9 mouse cellular contexts compared by ENCODE assay signal in the genomic region with DNA sequence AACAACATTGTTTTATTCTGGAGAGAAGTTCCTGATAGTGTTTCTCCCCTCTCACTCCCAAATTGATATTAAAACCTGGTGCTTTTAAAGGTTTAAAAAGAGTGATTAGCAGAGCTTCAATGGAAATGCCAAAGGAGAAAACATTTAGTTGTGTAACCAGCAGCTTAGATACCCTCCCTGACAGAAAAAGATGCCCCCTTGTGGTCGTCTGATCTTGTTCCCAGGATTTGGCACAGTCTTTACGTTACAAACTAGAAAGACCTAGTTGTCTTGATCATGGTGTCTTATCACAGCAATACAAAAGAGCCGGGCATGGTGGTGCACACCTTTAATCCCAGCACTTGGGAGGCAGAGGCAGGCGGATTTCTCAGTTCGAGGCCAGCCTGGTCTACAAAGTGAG. TPM values are rescaled to one million over a fixed set of nuclear protein-coding genes. Genes with fewer than 3 reads are reported as not detected.
A peak's percentile ranks its signal among the peaks of the same experiment; 100 is the strongest.
DNase-seq lines count a peak whose midpoint lies in the region; ATAC-seq and TF ChIP-seq lines count a peak whose summit lies in the region.
"Had no signal": no experiment of that assay in that cellular context is flagged by ENCODE, and none has a peak within 500 bp of the region (broad histone marks: within the 10 kb centered on the region; RNA-seq: fewer than 3 reads in every experiment).

No protein-coding gene starts in this region.

- DNase-seq in heart, adult 2 months: no peak
- DNase-seq in heart, embryonic 10.5 days (ENCODE audit: low spot score): no peak
- DNase-seq in spleen, adult 2 months (ENCODE audit: low read depth in 1 of 2, low spot score in 2 of 2): peak; percentile 7 to 41
- DNase-seq in spleen, adult 12 weeks (ENCODE audit: low spot score): no peak
- peak; percentile 50 for DNase-seq in brain, adult 2 months (ENCODE audit: low read depth, low spot score)
- DNase-seq in stomach, postnatal 0 days (ENCODE audit: low spot score): peak; percentile 19
- no peak for DNase-seq in forebrain, embryonic 10.5 days (ENCODE audit: extremely low spot score, low spot score)
- no peak for DNase-seq in c-Kit-positive CD71-positive TER-119-positive erythroid progenitor cells, embryonic 14.5 days (ENCODE audit: low spot score)

- H3K9ac ChIP-seq in heart, adult 2 months (ENCODE audit: low read depth, low read length): no peak overlapping the region
- no peak overlapping the region for H3K9ac ChIP-seq in stomach, postnatal 0 days (ENCODE audit: low read length)
- H3K9ac ChIP-seq: heart, embryonic 15.5 days had no signal

- H3K27ac ChIP-seq in heart, adult 2 months: no peak overlapping the region
- no peak overlapping the region for H3K27ac ChIP-seq in heart, embryonic 10.5 days
- H3K27ac ChIP-seq in spleen, adult 2 months (ENCODE audit: insufficient read depth, low read length): no peak overlapping the region
- no peak overlapping the region for H3K27ac ChIP-seq in stomach, postnatal 0 days (replicated peaks)
- H3K27ac ChIP-seq in forebrain, embryonic 10.5 days: no peak overlapping the region
- H3K27ac ChIP-seq: heart, embryonic 15.5 days had no signal

- no peaks in the 10 kb centered on the region for H3K9me3 ChIP-seq in heart, embryonic 10.5 days
- H3K9me3 ChIP-seq in stomach, postnatal 0 days (ENCODE audit: control insufficient read depth, low read length): no peaks in the 10 kb centered on the region
- H3K9me3 ChIP-seq in forebrain, embryonic 10.5 days: no peaks in the 10 kb centered on the region
- H3K9me3 ChIP-seq: heart, embryonic 15.5 days had no signal

- ATAC-seq in stomach, postnatal 0 days (ENCODE audit: low FRiP score, low TSS enrichment): no peak

- no peak for TF ChIP-seq EP300 in heart, adult 2 months (IDR thresholded peaks at IDR 0.05; ENCODE audit: insufficient read depth, low read depth, low read length)
- no peak for TF ChIP-seq EP300 in stomach, postnatal 0 days (optimal IDR thresholded peaks at IDR 0.05)

- intact Hi-C loops in heart, adult 2 months (cut with DNase I): loop anchor here (2.0 kb wide), 1 partner anchor 37 kb away; no protein-coding TSS in a partner anchor

- no peak for TF ChIP-seq POLR2A in heart, adult 2 months (IDR thresholded peaks at IDR 0.05; ENCODE audit: insufficient read depth, low read depth, low read length)
- TF ChIP-seq POLR2A in spleen, adult 2 months (IDR thresholded peaks at IDR 0.05; ENCODE audit: low read depth, low read length): no peak

- peak; percentile 48 for TF ChIP-seq CTCF in heart, adult 2 months (IDR thresholded peaks at IDR 0.05)
- no peak for TF ChIP-seq CTCF in spleen, adult 2 months (IDR thresholded peaks at IDR 0.05; ENCODE audit: extremely low read depth, insufficient read depth, insufficient read length, insufficient replicate concordance)
- TF ChIP-seq CTCF in stomach, postnatal 0 days (IDR thresholded peaks at IDR 0.05; ENCODE audit: low read depth): peak; percentile 59

- no peaks in the 10 kb centered on the region for H3K36me3 ChIP-seq in heart, adult 2 months (ENCODE audit: control insufficient read depth, insufficient read depth, low read length)
- H3K36me3 ChIP-seq in heart, embryonic 10.5 days: no peaks in the 10 kb centered on the region
- no peaks in the 10 kb centered on the region for H3K36me3 ChIP-seq in spleen, adult 2 months (ENCODE audit: control insufficient read depth, insufficient read depth, low read length)
- H3K36me3 ChIP-seq in stomach, postnatal 0 days (ENCODE audit: control insufficient read depth, insufficient read depth, low read length): no peaks in the 10 kb centered on the region
- H3K36me3 ChIP-seq in forebrain, embryonic 10.5 days (replicated peaks): no peaks in the 10 kb centered on the region
- H3K36me3 ChIP-seq: heart, embryonic 15.5 days had no signal

- no peaks in the 10 kb centered on the region for H3K27me3 ChIP-seq in heart, adult 2 months (ENCODE audit: control insufficient read depth, insufficient read depth, low read length)
- H3K27me3 ChIP-seq in heart, embryonic 10.5 days (ENCODE audit: insufficient read depth, poor library complexity, severe bottlenecking): no peaks in the 10 kb centered on the region
- H3K27me3 ChIP-seq in spleen, adult 2 months (ENCODE audit: control insufficient read depth, insufficient read depth, low read length): no peaks in the 10 kb centered on the region
- H3K27me3 ChIP-seq in stomach, postnatal 0 days (ENCODE audit: control insufficient read depth, insufficient read depth, low read length): no peaks in the 10 kb centered on the region
- no peaks in the 10 kb centered on the region for H3K27me3 ChIP-seq in forebrain, embryonic 10.5 days (ENCODE audit: poor library complexity, severe bottlenecking)
- H3K27me3 ChIP-seq: heart, embryonic 15.5 days had no signal

- H3K4me2 ChIP-seq in stomach, postnatal 0 days (replicated peaks; ENCODE audit: low read depth): no peak overlapping the region
- H3K4me2 ChIP-seq: heart, embryonic 15.5 days had no signal

- H3K79me2 ChIP-seq in heart, adult 2 months (replicated peaks; ENCODE audit: control insufficient read depth, insufficient read depth, low read length): no peaks in the 10 kb centered on the region

- peaks cover 1% of the 10 kb centered on the region; the same call in 1 of the 2 replicates for H3K4me1 ChIP-seq in heart, adult 2 months (ENCODE audit: control insufficient read depth, insufficient read depth, low read length)
- 0 out of 2 replicates have a peak, but pooled peaks cover 4% of the 10 kb centered on the region for H3K4me1 ChIP-seq in heart, embryonic 10.5 days
- H3K4me1 ChIP-seq in spleen, adult 2 months (ENCODE audit: control insufficient read depth, insufficient read depth, insufficient read length): no peaks in the 10 kb centered on the region
- no peaks in the 10 kb centered on the region for H3K4me1 ChIP-seq in stomach, postnatal 0 days (replicated peaks; ENCODE audit: control insufficient read depth, insufficient read depth)
- no peaks in the 10 kb centered on the region for H3K4me1 ChIP-seq in forebrain, embryonic 10.5 days

- 53% methylated on average over 5 of the region's 5 CpGs for WGBS in heart, adult 2 months
- WGBS in heart, embryonic 10.5 days: 57% methylated on average over 5 of the region's 5 CpGs
- 58% methylated on average over 5 of the region's 5 CpGs for WGBS in spleen, adult 2 months
- 57% methylated on average over 5 of the region's 5 CpGs for WGBS in stomach, postnatal 0 days
- 74% methylated on average over 5 of the region's 5 CpGs for WGBS in forebrain, embryonic 10.5 days

- H3K4me3 ChIP-seq in heart, adult 2 months: no peak overlapping the region
- H3K4me3 ChIP-seq in heart, embryonic 10.5 days: no peak overlapping the region
- H3K4me3 ChIP-seq in spleen, adult 2 months (ENCODE audit: extremely low read depth, insufficient read depth, insufficient read length): no peak overlapping the region
- no peak overlapping the region for H3K4me3 ChIP-seq in stomach, postnatal 0 days (ENCODE audit: low read depth, low read length)
- H3K4me3 ChIP-seq in forebrain, embryonic 10.5 days: no peak overlapping the region
- H3K4me3 ChIP-seq: heart, embryonic 15.5 days had no signal

RNA-seq across cellular contexts. Expression of a gene that starts 16.9 kb away (rescaled TPM):
- total RNA-seq in heart, adult 2 months (2021): not detected
- 0.10 and 0.12 TPM in 2 replicates for polyA plus RNA-seq in heart, adult 2 months (2012; rRNA removed)
- polyA plus RNA-seq in heart, embryonic 10.5 days (2016; fragmentation: Nextera tagmentation; extraction: Ambion mirVana): 0.06 TPM in 1 of 2 replicates, not detected in the other
- not detected in 2 replicates for polyA plus RNA-seq in spleen, adult 2 months (2012; rRNA removed)
- polyA plus RNA-seq in stomach, postnatal 0 days (2015; fragmentation: Nextera tagmentation; extraction: Ambion mirVana): 0.04 and 0.10 TPM in 2 replicates
- not detected in 2 replicates for polyA plus RNA-seq in forebrain, embryonic 10.5 days (2016; fragmentation: Nextera tagmentation; extraction: Ambion mirVana)

RNA-seq across cellular contexts. Expression of a gene that starts 38.3 kb away (rescaled TPM):
- total RNA-seq in heart, adult 2 months (2021): 10 to 100 TPM in 1 of 2 experiments, 1 to 10 TPM in 1; 8.8 to 10.9 TPM
- 9.0 and 12.7 TPM in 2 replicates for polyA plus RNA-seq in heart, adult 2 months (2012; rRNA removed)
- polyA plus RNA-seq in heart, embryonic 10.5 days (2016; fragmentation: Nextera tagmentation; extraction: Ambion mirVana): 4.8 and 6.6 TPM in 2 replicates
- 14.6 and 19.4 TPM in 2 replicates for polyA plus RNA-seq in spleen, adult 2 months (2012; rRNA removed)
- 4.4 and 5.0 TPM in 2 replicates for polyA plus RNA-seq in stomach, postnatal 0 days (2015; fragmentation: Nextera tagmentation; extraction: Ambion mirVana)
- polyA plus RNA-seq in forebrain, embryonic 10.5 days (2016; fragmentation: Nextera tagmentation; extraction: Ambion mirVana): 2.0 and 2.7 TPM in 2 replicates

Comparison
In these comparisons a context has a peak if more than half of its experiments do, and no peak if none do; other contexts are left out.
1. DNase-seq: peak in spleen, adult 2 months (2 of 2), brain, adult 2 months (single experiment) and stomach, postnatal 0 days (single experiment); none in heart, adult 2 months (0 of 2), heart, embryonic 10.5 days (single experiment), spleen, adult 12 weeks (single experiment), forebrain, embryonic 10.5 days (single experiment) and c-Kit-positive CD71-positive TER-119-positive erythroid progenitor cells, embryonic 14.5 days (single experiment).